Mouse (Mus musculus) urinary bladder, postnatal 10 days (tissue): ENCODE data around the gene 1700016H13Rik.

ENCODE experiments used
- DNase-seq: peaks from one replicate; pipeline ENCODE4 v3.0.0; 2022; ENCODE audit warnings: low spot score

1700016H13Rik gene

GRCm38 (mm10) chr5:103603115-103603893 is 52.5 kb downstream of the 1700016H13Rik start:
- DNase-seq = no peak

DNA sequence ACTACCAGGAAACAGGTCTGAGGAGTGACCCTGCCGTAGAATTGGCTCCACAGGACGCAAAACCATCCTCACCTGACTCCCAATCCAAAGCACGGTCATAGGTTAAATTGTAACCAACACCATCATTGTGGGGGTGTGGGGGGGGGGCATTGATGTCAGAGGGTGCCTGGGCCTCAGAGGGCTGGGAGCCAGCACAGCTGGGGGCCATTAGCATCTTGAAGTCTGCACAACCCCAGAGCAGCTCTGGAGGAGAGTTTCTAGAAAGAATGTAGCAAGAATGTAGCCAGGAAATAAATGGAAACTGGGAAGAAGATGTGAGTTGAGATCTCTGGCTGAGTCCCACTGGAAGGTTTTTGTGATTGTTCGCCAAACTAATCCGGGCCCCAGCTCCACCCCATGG is 56.9 kb downstream of the 1700016H13Rik start:
- DNase-seq = no peak

GRCm38 (mm10) chr5:103598264-103598663 is 57.5 kb downstream of the 1700016H13Rik start:
- DNase-seq = no peak
